Mouse (Mus musculus): Measurements from ENCODE around the gene Aanat. TPM values are rescaled to one million over a fixed set of nuclear protein-coding genes. Genes with fewer than 3 reads are reported as not detected.

Gene Aanat
- polyA plus RNA-seq (2016; fragmentation: Nextera tagmentation; extraction: Ambion mirVana), result not detected in 2 replicates

GRCm38 (mm10) chr11:116586310-116586709 lies at the start of gene Aanat:
Gene Aanat, plus strand, starts transcription at chr11:116586432.
- H3K27me3 ChIP-seq (replicated peaks; ENCODE audit: low read depth, poor library complexity, severe bottlenecking), result peaks cover 24% of the 10 kb centered on the region
- no peak for DNase-seq (ENCODE audit: low spot score)
- peak within 1 kb of the TSS; percentile 41 for H3K4me3 ChIP-seq
- no peaks in the 10 kb centered on the region for H3K9me3 ChIP-seq
- H3K27ac ChIP-seq (replicated peaks), result no peak within 1 kb of the TSS
- no peaks in the 10 kb centered on the region for H3K36me3 ChIP-seq (replicated peaks)
- 71% methylated on average over 5 of the region's 5 CpGs for WGBS
- H3K4me1 ChIP-seq, result peaks cover 28% of the 10 kb centered on the region

DNA sequence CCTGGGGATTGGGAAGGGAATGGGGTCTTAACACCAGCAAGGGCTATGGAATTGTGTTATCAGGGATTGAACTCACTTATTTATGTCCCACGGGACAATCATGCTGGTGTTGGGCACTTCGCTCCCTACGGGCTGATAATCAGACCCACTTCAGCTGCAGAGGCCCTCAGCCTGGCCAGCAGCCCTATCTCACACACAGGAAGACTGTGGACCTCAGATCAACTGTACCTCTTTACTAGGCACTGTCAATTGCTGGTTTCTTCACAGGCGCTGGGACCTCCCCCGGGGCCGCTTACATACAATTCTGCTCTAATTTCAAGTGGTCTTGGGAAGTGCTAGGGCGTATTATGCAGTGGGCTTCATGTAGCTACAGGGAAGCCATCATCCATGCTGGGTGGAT lies 49.5 kb upstream of the Aanat start:
- H3K36me3 ChIP-seq (replicated peaks), result peaks cover 57% of the 10 kb centered on the region
- no peak for DNase-seq (ENCODE audit: low spot score)
- peaks cover 40% of the 10 kb centered on the region for H3K27me3 ChIP-seq (replicated peaks; ENCODE audit: low read depth, poor library complexity, severe bottlenecking)
- WGBS, result 92% methylated on average over 7 of the region's 7 CpGs
- H3K9me3 ChIP-seq, result no peaks in the 10 kb centered on the region
- peaks cover 57% of the 10 kb centered on the region for H3K4me1 ChIP-seq
- H3K27ac ChIP-seq (replicated peaks), result no peak overlapping the region
- H3K4me3 ChIP-seq, result no peak overlapping the region

GRCm38 (mm10) chr11:116537388-116537787 lies 48.8 kb upstream of the Aanat start:
- Histone ChIP-seq H3K27ac (replicated peaks) (no peak overlapping the region), H3K9me3 (no peaks in the 10 kb centered on the region), H3K36me3 (replicated peaks) (peaks cover 64% of the 10 kb centered on the region), H3K4me3 (no peak overlapping the region), H3K27me3 (replicated peaks; ENCODE audit: low read depth, poor library complexity, severe bottlenecking) (peaks cover 33% of the 10 kb centered on the region), H3K4me1 (peaks cover 50% of the 10 kb centered on the region)
- WGBS, result 79% methylated on average over 5 of the region's 5 CpGs
- no peak for DNase-seq (ENCODE audit: low spot score)

GRCm38 (mm10) chr11:116538142-116538735 lies 48.0 kb upstream of the Aanat start:
- peaks cover 72% of the 10 kb centered on the region for H3K36me3 ChIP-seq (replicated peaks)
- 0 out of 2 replicates have a peak overlapping the region, but pooled peaks have one; percentile 8 for H3K4me3 ChIP-seq
- 72% methylated on average over 12 of the region's 12 CpGs for WGBS
- DNase-seq (ENCODE audit: low spot score), result no peak
- H3K9me3 ChIP-seq, result no peaks in the 10 kb centered on the region
- H3K27ac ChIP-seq (replicated peaks), result no peak overlapping the region
- peaks cover 42% of the 10 kb centered on the region for H3K4me1 ChIP-seq
- H3K27me3 ChIP-seq (replicated peaks; ENCODE audit: low read depth, poor library complexity, severe bottlenecking), result peaks cover 25% of the 10 kb centered on the region

DNA sequence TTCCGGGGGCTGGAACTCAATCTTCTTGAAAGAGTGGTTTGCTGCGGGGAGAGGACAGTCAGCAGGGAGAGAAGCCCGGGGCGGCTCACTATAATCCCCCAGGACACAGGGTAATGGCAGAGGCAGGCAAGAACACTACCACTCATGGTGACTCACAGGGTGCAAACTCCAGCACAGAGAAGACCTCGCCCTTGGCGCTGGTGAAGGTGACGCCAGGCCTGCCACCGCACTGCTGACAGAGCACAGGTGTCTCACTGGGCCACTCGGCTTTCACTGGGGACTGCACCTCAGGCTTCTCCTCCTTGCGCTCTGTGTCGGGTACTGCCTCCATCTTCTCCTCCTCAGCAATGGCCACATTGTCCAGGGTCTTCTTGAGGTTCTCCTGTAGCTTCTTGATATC lies 45.0 kb upstream of the Aanat start:
- Histone ChIP-seq H3K36me3 (replicated peaks) (peaks cover 96% of the 10 kb centered on the region), H3K27ac (replicated peaks) (no peak overlapping the region), H3K4me3 (no peak overlapping the region), H3K4me1 (peaks cover 19% of the 10 kb centered on the region), H3K9me3 (no peaks in the 10 kb centered on the region), H3K27me3 (replicated peaks; ENCODE audit: low read depth, poor library complexity, severe bottlenecking) (no peaks in the 10 kb centered on the region)
- no peak for DNase-seq (ENCODE audit: low spot score)
- WGBS, result 92% methylated on average over 11 of the region's 11 CpGs

GRCm38 (mm10) chr11:116543110-116543509 lies 43.1 kb upstream of the Aanat start:
- Histone ChIP-seq H3K4me3 (no peak overlapping the region), H3K4me1 (peaks cover 17% of the 10 kb centered on the region), H3K27ac (replicated peaks) (no peak overlapping the region), H3K9me3 (no peaks in the 10 kb centered on the region), H3K27me3 (replicated peaks; ENCODE audit: low read depth, poor library complexity, severe bottlenecking) (no peaks in the 10 kb centered on the region), H3K36me3 (replicated peaks) (peaks cover 100% of the 10 kb centered on the region)
- DNase-seq (ENCODE audit: low spot score), result peak; percentile 32
- 90% methylated on average over 4 of the region's 4 CpGs for WGBS

DNA sequence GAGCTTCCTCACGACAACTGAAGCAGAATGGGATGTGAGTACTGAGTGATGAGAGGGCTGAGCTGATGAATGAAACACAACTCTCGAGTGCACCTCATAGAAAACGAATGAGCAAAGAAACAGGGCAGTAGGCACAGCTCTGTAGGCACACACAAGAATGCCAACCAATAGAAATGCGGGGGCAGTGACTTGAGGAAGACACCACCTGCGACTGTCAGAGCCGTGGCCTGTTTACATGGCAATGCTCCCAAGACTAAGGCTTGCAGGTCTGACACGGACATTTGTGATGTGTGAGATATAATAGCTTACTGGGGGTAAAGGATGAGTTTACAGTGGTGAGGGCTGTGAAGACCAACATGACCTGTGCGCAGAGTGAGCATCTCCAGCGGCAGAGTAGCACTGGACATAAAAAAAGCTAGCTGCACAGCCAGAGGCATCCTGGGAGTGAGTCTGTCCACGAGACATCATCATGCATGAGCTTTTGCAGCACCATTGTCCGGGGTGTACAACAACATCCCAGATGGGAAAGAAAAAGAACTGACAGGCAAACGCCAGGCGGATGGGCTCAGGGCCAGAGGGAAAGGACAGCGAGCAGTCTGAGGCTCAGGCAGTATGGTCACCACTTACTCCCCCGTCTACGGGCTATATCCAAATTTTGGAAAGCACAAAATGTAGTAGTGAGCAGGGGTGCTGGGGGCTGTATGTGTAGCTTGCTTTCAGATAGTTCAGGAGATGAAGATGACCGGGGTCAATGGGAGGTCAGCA lies 38.8 kb upstream of the Aanat start:
- 91% methylated on average over 17 of the region's 17 CpGs for WGBS
- Histone ChIP-seq H3K27ac (replicated peaks) (no peak overlapping the region), H3K36me3 (replicated peaks) (peaks cover 66% of the 10 kb centered on the region)

DNA sequence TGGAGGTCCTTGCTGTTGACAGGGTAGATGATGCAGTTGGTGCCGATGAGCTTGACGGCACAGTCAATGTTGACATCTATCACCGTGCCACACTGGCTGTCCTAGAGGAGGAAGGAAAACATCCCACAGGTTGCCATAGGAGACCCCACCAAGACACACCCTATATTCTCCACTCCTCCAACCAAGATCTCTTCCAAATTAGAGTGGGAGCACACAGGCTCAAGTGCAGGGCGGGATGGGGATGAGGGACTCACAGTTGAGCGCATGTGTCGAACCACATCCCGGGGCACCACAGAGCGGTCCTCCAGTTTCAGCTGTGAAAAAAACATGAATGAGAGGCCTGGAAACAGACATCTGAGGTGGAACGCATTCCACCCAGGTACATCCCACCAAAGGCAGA lies 37.5 kb upstream of the Aanat start:
- no peak overlapping the region for H3K4me3 ChIP-seq
- WGBS, result 96% methylated on average over 9 of the region's 9 CpGs
- H3K27me3 ChIP-seq (replicated peaks; ENCODE audit: low read depth, poor library complexity, severe bottlenecking), result no peaks in the 10 kb centered on the region
- no peak overlapping the region for H3K27ac ChIP-seq (replicated peaks)
- peaks cover 66% of the 10 kb centered on the region for H3K36me3 ChIP-seq (replicated peaks)
- H3K4me1 ChIP-seq, result peaks cover 35% of the 10 kb centered on the region
- DNase-seq (ENCODE audit: low spot score), result no peak
- no peaks in the 10 kb centered on the region for H3K9me3 ChIP-seq

More for the DNA sequence above, 38.8 kb upstream of the Aanat start:
- H3K4me1 ChIP-seq, result peaks cover 33% of the 10 kb centered on the region
- no peak overlapping the region for H3K4me3 ChIP-seq
- DNase-seq (ENCODE audit: low spot score), result no peak
- H3K27me3 ChIP-seq (replicated peaks; ENCODE audit: low read depth, poor library complexity, severe bottlenecking), result no peaks in the 10 kb centered on the region
- no peaks in the 10 kb centered on the region for H3K9me3 ChIP-seq

- peaks cover 59% of the 10 kb centered on the region for H3K36me3 ChIP-seq (replicated peaks)
Measured at GRCm38 (mm10) chr11:116549273-116550038, 36.8 kb upstream of the Aanat start.

DNA sequence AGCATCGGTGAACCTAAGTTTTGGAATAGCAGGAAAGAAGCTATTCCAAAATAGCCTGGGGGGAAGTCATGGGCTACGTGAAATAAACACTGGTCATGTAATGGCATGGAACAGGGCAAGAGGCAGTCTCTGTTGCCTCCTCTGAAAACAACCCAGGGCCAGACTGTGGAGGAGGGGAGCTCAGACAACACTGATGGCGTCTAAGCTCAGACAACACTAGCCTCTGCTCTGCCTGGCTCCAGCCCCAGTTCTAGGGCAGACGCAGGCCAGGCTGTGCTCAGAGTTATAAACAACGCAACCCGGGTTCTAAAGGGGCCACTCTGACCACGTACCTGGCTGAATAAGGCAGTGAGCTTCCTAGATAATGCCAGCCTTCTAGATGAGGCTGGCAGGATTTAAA lies 35.5 kb upstream of the Aanat start:
- peak overlapping the region; percentile 62 for H3K27ac ChIP-seq (replicated peaks)
- H3K4me3 ChIP-seq, result no peak overlapping the region
- 64% methylated on average over 7 of the region's 7 CpGs for WGBS
- peaks cover 51% of the 10 kb centered on the region for H3K4me1 ChIP-seq
- H3K9me3 ChIP-seq, result no peaks in the 10 kb centered on the region
- peaks cover 47% of the 10 kb centered on the region for H3K36me3 ChIP-seq (replicated peaks)
- H3K27me3 ChIP-seq (replicated peaks; ENCODE audit: low read depth, poor library complexity, severe bottlenecking), result no peaks in the 10 kb centered on the region
- no peak for DNase-seq (ENCODE audit: low spot score)

More at GRCm38 (mm10) chr11:116549273-116550038, 36.8 kb upstream of the Aanat start:
- no peak for DNase-seq (ENCODE audit: low spot score)
- no peak overlapping the region for H3K27ac ChIP-seq (replicated peaks)
- 88% methylated on average over 11 of the region's 11 CpGs for WGBS
- peaks cover 40% of the 10 kb centered on the region for H3K4me1 ChIP-seq
- no peaks in the 10 kb centered on the region for H3K9me3 ChIP-seq
- H3K27me3 ChIP-seq (replicated peaks; ENCODE audit: low read depth, poor library complexity, severe bottlenecking), result no peaks in the 10 kb centered on the region
- H3K4me3 ChIP-seq, result no peak overlapping the region

DNA sequence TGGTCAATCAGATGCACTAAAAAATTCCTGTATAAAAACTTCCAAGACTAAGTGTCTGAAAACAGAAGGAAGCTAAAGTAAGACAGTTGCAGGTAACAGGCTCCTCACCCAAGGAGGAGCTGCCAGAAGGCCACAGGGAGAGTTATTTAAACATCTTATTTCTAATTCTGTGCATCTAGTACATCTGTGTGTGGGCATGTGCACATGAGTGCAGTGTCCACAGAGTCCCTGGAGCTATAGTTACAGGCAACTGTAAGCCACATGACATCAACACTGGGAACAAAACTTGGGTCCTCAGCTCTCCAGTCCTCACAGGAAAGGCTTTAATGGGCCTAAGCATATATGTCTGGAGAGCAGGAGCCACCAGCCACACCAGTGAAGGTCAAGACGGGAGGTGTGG lies 34.0 kb upstream of the Aanat start:
- no peaks in the 10 kb centered on the region for H3K27me3 ChIP-seq (replicated peaks; ENCODE audit: low read depth, poor library complexity, severe bottlenecking)
- H3K9me3 ChIP-seq, result no peaks in the 10 kb centered on the region
- DNase-seq (ENCODE audit: low spot score), result no peak
- 89% methylated on average over 1 of the region's 1 CpGs for WGBS
- no peak overlapping the region for H3K4me3 ChIP-seq
- H3K4me1 ChIP-seq, result peaks cover 63% of the 10 kb centered on the region
- H3K27ac ChIP-seq (replicated peaks), result no peak overlapping the region
- peaks cover 32% of the 10 kb centered on the region for H3K36me3 ChIP-seq (replicated peaks)

DNA sequence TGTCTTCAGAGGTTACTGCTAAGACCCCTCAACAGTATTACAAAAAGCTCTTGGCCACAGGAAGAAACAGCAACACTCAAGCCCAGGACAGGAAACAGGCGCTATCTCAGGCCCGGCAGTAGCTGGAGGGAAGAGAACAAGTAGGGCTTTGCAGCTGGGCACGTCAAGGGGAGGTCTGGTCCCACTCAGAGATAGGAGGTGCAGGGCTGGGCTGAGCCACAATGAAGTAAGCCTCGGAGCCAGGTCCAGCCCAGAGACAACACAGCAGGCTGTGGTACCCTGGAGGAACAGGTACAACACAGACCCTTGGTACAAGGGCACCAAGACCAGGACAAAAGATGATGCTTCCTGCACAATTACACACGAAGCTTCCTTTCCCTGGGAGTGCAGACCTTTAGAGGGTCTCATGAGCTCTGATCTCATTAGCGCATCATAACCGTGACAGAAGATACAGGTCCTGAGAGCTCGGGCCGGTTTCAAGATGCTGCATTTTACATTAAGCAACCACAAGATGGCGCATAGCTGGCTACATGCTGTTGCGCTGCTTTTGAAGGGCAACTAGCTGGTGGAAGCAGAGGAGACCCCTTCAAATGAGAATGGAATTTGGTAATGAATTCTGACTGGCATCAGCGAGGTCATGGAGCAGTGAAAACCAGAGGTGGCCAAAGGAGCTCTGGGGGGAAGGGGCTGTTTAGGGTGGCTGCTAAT lies 31.9 kb upstream of the Aanat start:
- Histone ChIP-seq H3K4me3 (no peak overlapping the region), H3K27ac (replicated peaks) (no peak overlapping the region), H3K4me1 (peaks cover 68% of the 10 kb centered on the region), H3K36me3 (replicated peaks) (peaks cover 14% of the 10 kb centered on the region), H3K9me3 (no peaks in the 10 kb centered on the region), H3K27me3 (replicated peaks; ENCODE audit: low read depth, poor library complexity, severe bottlenecking) (no peaks in the 10 kb centered on the region)
- 54% methylated on average over 12 of the region's 12 CpGs for WGBS
- DNase-seq (ENCODE audit: low spot score), result peak; percentile 53
